Mouse (Mus musculus): ENCODE data around the gene Apoa4.

DNA sequence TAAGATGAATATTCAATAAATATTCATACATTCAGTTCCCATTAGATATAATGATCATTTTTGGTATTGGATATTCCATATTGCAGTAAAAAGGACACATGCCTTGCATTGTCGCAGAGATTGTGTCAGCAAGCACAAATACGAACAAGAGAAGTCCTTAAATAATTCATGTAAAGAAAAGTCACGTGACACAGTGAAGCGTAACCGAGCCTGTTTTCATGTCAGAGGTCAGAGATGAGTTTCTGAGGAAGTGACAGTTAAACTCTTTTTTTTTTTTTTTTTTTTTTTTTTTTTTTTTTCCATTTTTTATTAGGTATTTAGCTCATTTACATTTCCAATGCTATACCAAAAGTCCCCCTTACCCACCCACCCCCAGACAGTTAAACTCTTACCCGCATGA, 47.9 kb upstream of the Apoa4 start:
- no peak for TF ChIP-seq CTCF (IDR thresholded peaks at IDR 0.05; ENCODE audit: extremely low read depth, insufficient read length, insufficient replicate concordance, low read depth, low read length)
- TF ChIP-seq POLR2A (IDR thresholded peaks at IDR 0.05; ENCODE audit: low read depth, low read length): no peak
